Mouse (Mus musculus): ENCODE data around the gene Cd244a.

DNA sequence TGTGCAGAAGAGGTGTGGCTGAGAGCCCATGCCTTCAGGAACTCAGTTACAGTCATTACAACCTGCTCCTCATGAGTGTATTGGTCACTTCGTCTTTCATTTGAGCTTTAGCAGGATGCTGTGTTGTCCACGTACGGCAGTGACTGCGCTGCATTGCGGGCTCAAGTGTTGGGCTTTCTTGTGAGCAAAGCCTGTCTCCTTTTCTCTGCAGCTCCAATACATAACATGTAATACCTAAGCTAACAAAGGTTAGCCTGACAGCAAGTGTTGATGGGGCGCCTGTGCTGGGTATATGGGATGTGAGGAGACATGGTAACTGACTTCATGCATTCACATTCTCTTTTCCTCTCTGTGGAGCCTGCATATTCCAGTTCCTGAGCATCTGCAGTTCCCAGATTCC, 61.1 kb downstream of the Cd244a start:
- TF ChIP-seq CTCF (IDR thresholded peaks at IDR 0.05; ENCODE audit: low read depth, low read length), result no peak
- TF ChIP-seq POLR2A (IDR thresholded peaks at IDR 0.05; ENCODE audit: insufficient read depth, low read length), result no peak
